Mouse (Mus musculus): Measurements from ENCODE around the gene Akain1. TPM values are rescaled to one million over a fixed set of nuclear protein-coding genes. Genes with fewer than 3 reads are reported as not detected.

Gene Akain1
- total RNA-seq, 2 experiments from 2014 or later: not detected

- peak; percentile 54; the same call in 1 of the 2 replicates for ATAC-seq (replicated peaks; ENCODE audit: low FRiP score, poor library complexity, severe bottlenecking)
These were observed 36.3 kb downstream of the Akain1 start for GRCm38 (mm10) chr17:69475423-69475822.

- no peak for ATAC-seq (replicated peaks; ENCODE audit: low FRiP score, poor library complexity, severe bottlenecking)
These were observed 38.4 kb downstream of the Akain1 start for GRCm38 (mm10) chr17:69477526-69477925.

GRCm38 (mm10) chr17:69479261-69479660, 40.1 kb downstream of the Akain1 start:
- ATAC-seq (replicated peaks; ENCODE audit: low FRiP score, poor library complexity, severe bottlenecking): no peak

- no peak for ATAC-seq (replicated peaks; ENCODE audit: low FRiP score, poor library complexity, severe bottlenecking)
These were observed 48.0 kb downstream of the Akain1 start for GRCm38 (mm10) chr17:69487116-69487515.

- ATAC-seq (replicated peaks; ENCODE audit: low FRiP score, poor library complexity, severe bottlenecking): no peak
These were observed 48.8 kb downstream of the Akain1 start for GRCm38 (mm10) chr17:69487884-69488283.

- ATAC-seq (replicated peaks; ENCODE audit: low FRiP score, poor library complexity, severe bottlenecking): no peak
These were observed 49.7 kb downstream of the Akain1 start for GRCm38 (mm10) chr17:69488826-69489225.

GRCm38 (mm10) chr17:69492368-69492767, 53.2 kb downstream of the Akain1 start:
- no peak for ATAC-seq (replicated peaks; ENCODE audit: low FRiP score, poor library complexity, severe bottlenecking)

GRCm38 (mm10) chr17:69495531-69495930, 56.4 kb downstream of the Akain1 start:
- ATAC-seq (replicated peaks; ENCODE audit: low FRiP score, poor library complexity, severe bottlenecking): no peak

- no peak for ATAC-seq (replicated peaks; ENCODE audit: low FRiP score, poor library complexity, severe bottlenecking)
These were observed 57.0 kb downstream of the Akain1 start for GRCm38 (mm10) chr17:69496125-69496524.

- ATAC-seq (replicated peaks; ENCODE audit: low FRiP score, poor library complexity, severe bottlenecking): no peak
These were observed 58.2 kb downstream of the Akain1 start for GRCm38 (mm10) chr17:69497315-69497714.

GRCm38 (mm10) chr17:69498913-69499312, 59.8 kb downstream of the Akain1 start:
- ATAC-seq (replicated peaks; ENCODE audit: low FRiP score, poor library complexity, severe bottlenecking): no peak

- ATAC-seq (replicated peaks; ENCODE audit: low FRiP score, poor library complexity, severe bottlenecking): no peak
These were observed 60.3 kb downstream of the Akain1 start for GRCm38 (mm10) chr17:69499441-69499840.

GRCm38 (mm10) chr17:69506070-69506469, 66.9 kb downstream of the Akain1 start:
- no peak for ATAC-seq (replicated peaks; ENCODE audit: low FRiP score, poor library complexity, severe bottlenecking)

GRCm38 (mm10) chr17:69516344-69516907, 77.3 kb downstream of the Akain1 start:
- no peak for ATAC-seq (replicated peaks; ENCODE audit: low FRiP score, poor library complexity, severe bottlenecking)

- ATAC-seq (replicated peaks; ENCODE audit: low FRiP score, poor library complexity, severe bottlenecking): no peak
These were observed 92.3 kb downstream of the Akain1 start for GRCm38 (mm10) chr17:69531472-69531871.

Other genes starting within 250 kb of the Akain1 start
- 20.5 and 25.9 TPM in 2 replicates for gene Zbtb14, start 56.3 kb upstream of the Akain1 start, total RNA-seq (2015; ENCODE audit: low replicate concordance)
- 26.8 and 28.1 TPM in 2 replicates for gene Zbtb14, start 56.3 kb upstream of the Akain1 start, total RNA-seq (2017; ENCODE audit: low replicate concordance)

Measured in erythroid progenitor cell, adult 5-6 weeks (primary cell).